Mouse (Mus musculus) gastrocnemius, postnatal 36 days (tissue): Measurements from ENCODE around the gene Cdcp2. TPM values are rescaled to one million over a fixed set of nuclear protein-coding genes. Genes with fewer than 3 reads are reported as not detected.

Source experiments
- DNase-seq, 2 experiments: peaks; one replicate each; pipeline ENCODE4 v3.0.0; 2022
- intact Hi-C: fragments of 180-260 bp; cut with DNase I; formaldehyde crosslinking; loops from one replicate; pipeline ENCODE4 v1.15.1; 2025
- total RNA-seq, 2 experiments: library from RNA; stranded (reverse); gene quantifications; 2 replicates each; pipeline ENCODE4 v1.2.3; 2021

The Cdcp2 gene
- total RNA-seq, 2 experiments from 2014 or later, result not detected

DNA sequence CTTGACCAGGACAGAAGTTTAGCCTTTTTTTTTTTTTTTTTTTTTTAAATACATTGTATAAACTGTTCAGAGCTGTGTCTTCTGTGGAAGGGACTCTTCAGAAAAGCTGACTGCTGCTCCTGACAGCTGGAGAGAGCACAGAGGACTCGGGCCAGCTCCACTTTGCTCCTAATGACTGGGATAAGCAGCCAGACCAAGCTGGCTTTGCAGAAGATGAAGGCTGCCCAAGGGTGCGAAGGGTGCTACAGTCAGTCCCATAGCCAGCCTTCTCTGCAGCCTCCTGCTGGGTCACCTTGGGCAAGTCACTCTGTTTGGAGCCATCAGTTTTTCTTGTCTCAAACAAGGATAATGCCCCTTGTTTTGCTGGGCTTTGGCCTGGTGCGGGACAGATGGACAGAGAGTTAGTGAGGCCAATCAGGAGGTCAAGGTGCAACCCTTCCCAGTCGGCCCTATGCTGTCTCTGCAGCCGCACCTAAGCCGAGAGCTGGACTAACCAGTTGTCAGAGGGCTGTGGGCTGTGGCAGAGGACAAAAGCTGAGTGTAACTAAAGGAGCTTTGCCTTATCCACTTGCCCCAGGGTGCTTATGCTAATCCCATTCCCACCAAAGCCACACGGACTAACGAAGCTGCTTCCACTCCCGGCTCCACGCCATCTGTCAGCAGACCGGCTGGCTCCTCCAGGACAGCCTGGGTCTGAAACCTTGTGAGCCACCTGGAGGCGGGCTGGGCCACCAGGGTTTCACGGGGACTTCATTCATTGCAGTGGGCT, 31.4 kb downstream of the Cdcp2 start:
- no peak for DNase-seq
- intact Hi-C loops, result no loop called here

DNA sequence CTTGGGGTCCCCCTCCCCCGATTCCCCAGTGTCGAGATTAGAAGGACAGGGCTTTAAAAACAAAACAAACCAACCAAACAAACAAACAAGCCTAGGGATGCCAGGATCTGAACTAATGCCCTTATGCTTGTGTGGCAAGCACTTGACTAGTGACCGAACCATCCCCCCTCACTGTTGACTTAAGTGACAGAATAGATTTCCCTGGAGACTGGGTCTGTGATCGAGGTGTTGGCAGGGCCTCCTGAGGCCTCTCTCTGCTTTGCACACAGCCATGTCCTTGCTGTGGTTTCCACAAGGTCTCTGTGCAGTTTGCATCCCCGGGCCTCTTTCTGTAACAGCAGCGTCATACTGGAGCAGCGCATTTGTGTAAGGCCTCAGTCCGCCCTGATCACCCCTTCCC, 32.7 kb downstream of the Cdcp2 start:
- intact Hi-C loops, result no loop called here

GRCm38 (mm10) chr4:107130534-107130933, 33.8 kb downstream of the Cdcp2 start:
- intact Hi-C loops, result no loop called here
- no peak for DNase-seq

More for the DNA sequence above, 32.7 kb downstream of the Cdcp2 start:
- no peak for DNase-seq

- intact Hi-C loops, result no loop called here
- no peak for DNase-seq
Observed at GRCm38 (mm10) chr4:107134891-107135290, 38.2 kb downstream of the Cdcp2 start.

DNA sequence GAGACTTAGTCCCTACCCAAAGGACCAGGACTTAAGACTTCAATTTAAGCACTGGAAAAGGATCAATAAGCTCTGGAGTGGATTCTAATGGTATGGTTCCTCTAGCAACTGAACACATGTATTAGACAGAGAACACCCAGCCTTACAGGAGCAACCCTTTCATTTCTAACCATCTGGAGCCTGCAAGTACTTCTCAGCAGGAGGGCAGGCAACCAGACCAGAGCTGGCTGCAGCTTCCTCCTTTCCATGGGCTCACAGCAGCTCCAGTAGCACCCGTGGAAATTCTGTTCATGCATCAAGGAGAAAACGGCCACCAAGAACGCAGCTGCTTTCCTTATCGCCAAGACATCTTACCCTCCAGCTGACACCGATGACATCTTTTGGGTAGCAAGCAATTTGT, 39.0 kb downstream of the Cdcp2 start:
- intact Hi-C loops, result no loop called here
- no peak for DNase-seq

GRCm38 (mm10) chr4:107136531-107136930, 39.8 kb downstream of the Cdcp2 start:
- intact Hi-C loops, result no loop called here
- no peak for DNase-seq

- no peak for DNase-seq
- intact Hi-C loops, result no loop called here
Observed at GRCm38 (mm10) chr4:107138948-107139835, 42.5 kb downstream of the Cdcp2 start.

GRCm38 (mm10) chr4:107139836-107140631, 43.3 kb downstream of the Cdcp2 start:
- no peak for DNase-seq

DNA sequence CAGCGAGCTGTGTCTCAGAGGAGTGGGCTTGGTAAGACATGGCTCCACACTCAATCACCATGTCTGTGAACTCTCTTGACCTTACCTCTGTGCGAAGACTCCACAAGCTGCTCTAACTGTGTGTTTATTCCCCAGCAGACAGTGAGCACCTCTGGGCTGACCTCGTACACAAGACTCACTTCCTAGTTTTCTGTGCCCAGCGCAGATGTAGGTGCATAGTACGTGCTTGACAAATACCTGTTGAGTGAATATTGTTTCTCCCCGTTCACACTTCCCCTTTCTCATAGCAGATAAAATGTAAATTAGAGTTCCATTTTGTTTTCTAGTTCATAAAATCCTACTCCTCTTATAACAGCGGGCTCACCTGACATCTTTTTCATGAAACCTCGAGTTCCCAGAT, 46.8 kb downstream of the Cdcp2 start:
- intact Hi-C loops, result no loop called here
- DNase-seq, result no peak

More at GRCm38 (mm10) chr4:107139836-107140631, 43.3 kb downstream of the Cdcp2 start:
- intact Hi-C loops, result no loop called here

- intact Hi-C loops, result loop anchor here (10.0 kb wide), 1 partner anchor 536 kb away; the partner anchor contains the start of gene Lexm
Observed at GRCm38 (mm10) chr4:107150991-107151390, 54.3 kb downstream of the Cdcp2 start.

DNA sequence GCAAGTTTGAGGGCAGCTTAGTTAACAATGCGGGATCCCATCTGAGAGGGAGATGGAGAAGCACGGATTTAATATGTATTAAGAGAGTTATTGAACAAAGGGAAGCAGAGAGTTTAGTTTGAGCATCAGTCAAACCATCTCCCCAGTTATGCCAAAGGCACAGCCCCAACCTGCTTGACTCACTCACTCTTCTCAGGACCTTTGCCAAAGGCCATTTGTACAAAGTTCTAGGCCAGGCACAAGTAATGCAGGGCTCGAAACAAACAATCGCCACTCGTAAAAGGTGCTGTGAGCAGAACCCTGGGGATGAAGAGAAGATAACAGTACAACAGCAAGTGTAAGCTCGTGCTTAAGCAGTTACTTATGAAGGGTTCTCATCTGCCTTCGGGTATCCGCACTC, 55.9 kb downstream of the Cdcp2 start:
- no peak for DNase-seq
- intact Hi-C loops, result loop anchor here (10.0 kb wide), 1 partner anchor 538 kb away; the partner anchor contains the start of gene Lexm

More at GRCm38 (mm10) chr4:107150991-107151390, 54.3 kb downstream of the Cdcp2 start:
- DNase-seq, result no peak

GRCm38 (mm10) chr4:107156983-107157401, 60.3 kb downstream of the Cdcp2 start:
- intact Hi-C loops, result loop anchor here (10.0 kb wide), 1 partner anchor 542 kb away; the partner anchor contains the start of gene Lexm
- no peak for DNase-seq

- no peak for DNase-seq
- intact Hi-C loops, result loop anchor here (10.0 kb wide), 1 partner anchor 544 kb away; the partner anchor contains the start of gene Lexm
Observed at GRCm38 (mm10) chr4:107159166-107159773, 62.6 kb downstream of the Cdcp2 start.

GRCm38 (mm10) chr4:107160181-107160580, 63.5 kb downstream of the Cdcp2 start:
- intact Hi-C loops, result loop anchor here (5.0 kb wide), 4 partner anchors 173 to 413 kb away; partner anchors contain the start of genes Acot11 and Ssbp3
- no peak for DNase-seq

Other genes with a start within 250 kb of the Cdcp2 start
- gene Ssbp3, start 186.2 kb upstream of the Cdcp2 start, total RNA-seq, result 10 to 100 TPM; 21.3 to 25.6 TPM
- gene Mrpl37, start 30.0 kb upstream of the Cdcp2 start, total RNA-seq, result 10 to 100 TPM; 89.9 to 90.5 TPM
- gene Cyb5rl, start 29.9 kb upstream of the Cdcp2 start, total RNA-seq, result 10 to 100 TPM; 15.3 to 17.7 TPM
- 10 to 100 TPM; 68.4 to 77.1 TPM for gene Tmem59, start 81.5 kb downstream of the Cdcp2 start, total RNA-seq
- gene Tceanc2, start 82.2 kb downstream of the Cdcp2 start, total RNA-seq, result 10 to 100 TPM in 1 of 2 experiments, 1 to 10 TPM in 1; 9.6 to 10.4 TPM
- not detected for gene Ldlrad1, start 112.3 kb downstream of the Cdcp2 start, total RNA-seq
- gene Lrrc42, start 156.6 kb downstream of the Cdcp2 start, total RNA-seq, result 1 to 10 TPM; 7.0 to 7.8 TPM
- 10 to 100 TPM; 10.4 to 10.6 TPM for gene Hspb11, start 156.7 kb downstream of the Cdcp2 start, total RNA-seq
- not detected for gene Dio1, start 210.3 kb downstream of the Cdcp2 start, total RNA-seq
- gene Yipf1, start 217.5 kb downstream of the Cdcp2 start, total RNA-seq, result 1 to 10 TPM; 7.6 to 8.3 TPM